Mouse (Mus musculus) small intestine, adult 2 months (tissue): ENCODE results near the gene Gm20388. TPM values are rescaled to one million over a fixed set of nuclear protein-coding genes. Genes with fewer than 3 reads are reported as not detected.

ENCODE experiments used
- H3K27ac ChIP-seq: fragments of 200-500 bp; 2 replicates; pipeline ENCODE4 v1.5.1; 2012; ENCODE audit warnings: low read depth, low read length, control low read depth, inconsistent platforms; ENCODE audit not compliant: insufficient read depth
- H3K27me3 ChIP-seq: fragments of 200-500 bp; 2 replicates; pipeline ENCODE4 v1.6.1; 2012; ENCODE audit warnings: mild to moderate bottlenecking, moderate library complexity, low read length, inconsistent platforms; ENCODE audit not compliant: control insufficient read depth, insufficient read depth
- H3K36me3 ChIP-seq: fragments of 200-500 bp; 2 replicates; pipeline ENCODE4 v1.6.1; 2012; ENCODE audit warnings: mild to moderate bottlenecking, low read length, control low read depth, inconsistent platforms; ENCODE audit not compliant: control insufficient read depth, insufficient read depth
- H3K4me1 ChIP-seq: fragments of 200-500 bp; 2 replicates; pipeline ENCODE4 v1.6.1; 2012; ENCODE audit warnings: low read length, inconsistent platforms, mixed read lengths; ENCODE audit not compliant: control insufficient read depth, insufficient read depth, insufficient read length
- H3K4me3 ChIP-seq: fragments of 200-500 bp; 2 replicates; pipeline ENCODE4 v1.5.1; 2012; ENCODE audit warnings: low read depth, mild to moderate bottlenecking, control low read depth, inconsistent platforms, low read length, moderate library complexity
- CTCF ChIP-seq: fragments of 200-500 bp; IDR thresholded peaks from 2 replicates; pipeline ENCODE4 v1.5.1; 2012; ENCODE audit warnings: low read depth, mild to moderate bottlenecking, control low read depth, inconsistent platforms, low read length, moderate library complexity, mixed read lengths; ENCODE audit not compliant: insufficient replicate concordance, insufficient read length; ENCODE audit errors: extremely low read depth
- POLR2A ChIP-seq: fragments of 200-500 bp; IDR thresholded peaks from 2 replicates; pipeline ENCODE4 v1.6.1; 2012; ENCODE audit warnings: low read depth, mild to moderate bottlenecking, control low read depth, inconsistent platforms, low read length, moderate library complexity
- WGBS: fragments of 180-500 bp; shearing (Covaris S2); methylation state at CpG from one replicate; pipeline ENCODE4 v1.1.7; 2018; 5-methylcytosine and 5-hydroxymethylcytosine counted together
- polyA plus RNA-seq: library from polyadenylated mRNA; depleted of rRNA; stranded (reverse); fragments of >200 nt; gene quantifications from 2 replicates; pipeline ENCODE4 v1.2.3, GENCODE M21; 2012

The Gm20388 gene
- polyA plus RNA-seq, 1 experiment, result 37.3 TPM

DNA sequence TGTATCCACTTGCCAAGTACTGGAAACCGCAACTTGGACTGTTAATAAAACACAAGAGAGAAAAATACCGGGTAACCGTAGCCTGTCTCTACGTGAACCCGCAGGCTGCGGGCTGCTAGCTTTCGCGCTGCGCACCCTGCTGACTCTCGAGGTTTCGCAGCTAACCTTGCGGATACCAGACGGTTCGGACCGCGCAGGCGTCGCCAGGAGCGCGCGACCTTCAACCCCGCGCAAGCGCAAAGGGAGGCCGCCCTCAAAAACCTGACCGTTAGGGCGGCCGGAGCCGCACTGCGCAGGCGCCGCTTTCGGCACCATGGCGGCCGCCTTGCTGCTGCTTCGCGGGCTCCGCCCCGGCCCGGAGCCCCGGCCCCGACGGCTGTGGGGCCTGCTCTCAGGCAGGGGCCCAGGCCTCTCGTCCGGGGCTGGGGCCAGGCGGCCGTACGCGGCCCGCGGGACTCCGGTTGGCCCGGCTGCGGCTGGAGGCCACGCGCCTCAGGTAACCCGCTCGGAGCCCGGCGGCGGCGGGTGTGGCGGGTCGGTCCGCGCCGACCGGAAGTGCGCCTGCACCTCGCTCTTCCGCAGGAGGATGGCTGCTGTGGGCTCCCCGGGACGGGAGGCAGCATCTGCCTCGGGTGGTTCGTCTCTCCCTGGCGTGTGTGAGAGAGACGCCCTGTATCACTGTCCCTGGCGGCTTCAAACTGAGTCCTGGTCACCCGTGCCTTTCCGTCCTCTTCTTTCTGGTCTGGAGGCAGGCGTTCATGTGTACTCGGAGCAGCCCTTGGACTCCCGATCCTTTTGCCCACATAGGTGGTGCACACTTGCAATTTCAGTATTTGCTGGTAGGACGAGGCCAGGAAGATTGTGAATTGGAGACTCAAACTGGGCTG lies 3154.8 kb downstream of the Gm20388 start:
- H3K36me3 ChIP-seq, result peaks cover 2% of the 10 kb centered on the region; the same call in 1 of the 2 replicates
- TF ChIP-seq CTCF (peak; percentile 54; the same call in 1 of the 2 replicates), POLR2A (peak; percentile 87; the same call in 1 of the 2 replicates)
- peak overlapping the region; percentile 71 for H3K4me3 ChIP-seq
- peak overlapping the region; percentile 86 for H3K27ac ChIP-seq
- H3K27me3 ChIP-seq, result no peaks in the 10 kb centered on the region
- WGBS, result under 1% methylated on average over 84 of the region's 84 CpGs
- H3K4me1 ChIP-seq, result peaks cover 8% of the 10 kb centered on the region

- Histone ChIP-seq H3K27ac (peak overlapping the region; percentile 71), H3K27me3 (no peaks in the 10 kb centered on the region), H3K36me3 (peaks cover 3% of the 10 kb centered on the region; the same call in 1 of the 2 replicates), H3K4me3 (peak overlapping the region; percentile 71), H3K4me1 (peaks cover 8% of the 10 kb centered on the region)
- whole genome bisulfite sequencing, result 26% methylated on average over 7 of the region's 7 CpGs
- TF ChIP-seq CTCF (no peak), POLR2A (no peak)
Measured at GRCm38 (mm10) chr8:123066101-123066683, 3155.6 kb downstream of the Gm20388 start.

- no peak for TF ChIP-seq POLR2A
- TF ChIP-seq CTCF, result no peak
- Histone ChIP-seq H3K27ac (no peak overlapping the region), H3K4me3 (no peak overlapping the region), H3K36me3 (peaks cover 33% of the 10 kb centered on the region), H3K27me3 (no peaks in the 10 kb centered on the region), H3K4me1 (0 out of 2 replicates have a peak, but pooled peaks cover 2% of the 10 kb centered on the region)
- WGBS, result 19% methylated on average over 4 of the region's 4 CpGs
Measured at GRCm38 (mm10) chr8:123071176-123071575, 3160.5 kb downstream of the Gm20388 start.

DNA sequence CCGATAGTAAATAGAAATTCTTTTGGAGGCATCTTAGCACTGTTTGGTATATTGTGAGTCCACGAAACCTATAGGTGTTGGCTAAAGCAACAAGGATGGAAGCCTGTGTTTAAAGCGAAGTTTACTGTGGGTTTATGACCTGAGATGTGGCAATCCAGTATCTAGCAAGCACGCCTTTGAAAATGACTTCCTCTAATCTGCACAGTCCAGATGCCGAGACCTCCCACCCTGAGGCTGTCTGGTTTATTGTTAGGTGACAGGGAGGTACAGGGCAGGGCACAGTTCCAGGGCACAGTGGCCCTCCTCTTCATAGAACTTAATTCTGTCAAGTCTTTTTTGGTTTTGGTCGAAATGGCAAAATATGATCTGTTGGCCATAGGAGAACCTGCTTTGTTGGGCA lies 3166.6 kb downstream of the Gm20388 start:
- no peaks in the 10 kb centered on the region for H3K27me3 ChIP-seq
- H3K4me3 ChIP-seq, result no peak overlapping the region
- WGBS, result 74% methylated on average over 6 of the region's 6 CpGs
- peaks cover 62% of the 10 kb centered on the region for H3K36me3 ChIP-seq
- no peaks in the 10 kb centered on the region for H3K4me1 ChIP-seq
- no peak for TF ChIP-seq CTCF
- no peak for TF ChIP-seq POLR2A
- no peak overlapping the region for H3K27ac ChIP-seq

GRCm38 (mm10) chr8:123082993-123083392 lies 3172.4 kb downstream of the Gm20388 start:
- Histone ChIP-seq H3K36me3 (peaks cover 51% of the 10 kb centered on the region), H3K27ac (no peak overlapping the region), H3K4me1 (no peaks in the 10 kb centered on the region), H3K27me3 (no peaks in the 10 kb centered on the region), H3K4me3 (no peak overlapping the region)
- WGBS, result 91% methylated on average over 6 of the region's 6 CpGs
- TF ChIP-seq POLR2A, result no peak
- TF ChIP-seq CTCF, result no peak

DNA sequence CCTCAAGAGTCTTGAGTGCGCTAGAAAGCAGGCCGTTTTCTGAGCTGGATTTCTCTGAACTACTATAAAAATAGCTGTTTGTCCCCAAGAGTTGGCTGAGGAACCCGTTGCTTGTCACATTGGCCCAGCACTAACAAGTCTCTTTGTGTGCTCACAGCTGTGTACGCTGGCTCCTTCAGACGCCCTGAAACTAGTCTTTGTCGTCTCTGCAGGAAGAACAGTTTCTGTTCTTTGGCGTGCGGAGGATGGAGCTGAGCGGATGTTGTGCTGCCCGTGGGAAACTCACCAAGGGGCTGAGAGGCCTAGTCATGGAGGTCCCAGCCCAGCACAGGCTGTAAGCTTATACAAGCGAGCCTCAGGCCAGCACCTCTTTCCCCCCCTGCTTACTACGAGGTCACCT lies 3173.0 kb downstream of the Gm20388 start:
- Histone ChIP-seq H3K27me3 (no peaks in the 10 kb centered on the region), H3K4me3 (no peak overlapping the region), H3K27ac (no peak overlapping the region), H3K4me1 (no peaks in the 10 kb centered on the region), H3K36me3 (peaks cover 51% of the 10 kb centered on the region)
- TF ChIP-seq POLR2A (no peak), CTCF (no peak)
- WGBS, result 91% methylated on average over 12 of the region's 12 CpGs

GRCm38 (mm10) chr8:123087289-123087688 lies 3176.6 kb downstream of the Gm20388 start:
- Histone ChIP-seq H3K36me3 (peaks cover 62% of the 10 kb centered on the region), H3K27ac (no peak overlapping the region), H3K4me3 (no peak overlapping the region), H3K27me3 (no peaks in the 10 kb centered on the region), H3K4me1 (no peaks in the 10 kb centered on the region)
- TF ChIP-seq POLR2A (no peak), CTCF (no peak)
- WGBS, result 83% methylated on average over 9 of the region's 9 CpGs
